Mouse (Mus musculus) kidney, adult 11 months (tissue): Measurements from ENCODE around the gene Slc5a10.
A peak's percentile ranks its signal among the peaks of the same experiment; 100 is the strongest.

Source experiments
- DNase-seq: peaks from one replicate; pipeline ENCODE4 v3.0.0; 2022

Slc5a10 gene

GRCm38 (mm10) chr11:61701696-61702095, 18.9 kb downstream of the Slc5a10 start:
- DNase-seq = peak; percentile 85

- peak; percentile 93 for DNase-seq
Measured at GRCm38 (mm10) chr11:61699933-61700332, 20.7 kb downstream of the Slc5a10 start.

- DNase-seq = no peak
Measured at GRCm38 (mm10) chr11:61699460-61699859, 21.2 kb downstream of the Slc5a10 start.

- DNase-seq = no peak
Measured at GRCm38 (mm10) chr11:61698852-61699251, 21.8 kb downstream of the Slc5a10 start.

- no peak for DNase-seq
Measured at GRCm38 (mm10) chr11:61692996-61693395, 27.6 kb downstream of the Slc5a10 start.

GRCm38 (mm10) chr11:61687595-61687994, 33.0 kb downstream of the Slc5a10 start:
- no peak for DNase-seq

- DNase-seq = no peak
Measured at GRCm38 (mm10) chr11:61686906-61687453, 33.6 kb downstream of the Slc5a10 start.

GRCm38 (mm10) chr11:61686141-61686540, 34.5 kb downstream of the Slc5a10 start:
- DNase-seq = no peak

- DNase-seq = no peak
Measured at GRCm38 (mm10) chr11:61685119-61685725, 35.4 kb downstream of the Slc5a10 start.

- DNase-seq = peak; percentile 78
Measured at GRCm38 (mm10) chr11:61683907-61684731, 36.5 kb downstream of the Slc5a10 start, which contains the start of gene Fam83g. TSS of gene Fam83g (plus strand) at chr11:61684091.

- no peak for DNase-seq
Measured at GRCm38 (mm10) chr11:61679091-61679866, 41.3 kb downstream of the Slc5a10 start.

GRCm38 (mm10) chr11:61677709-61678108, 42.9 kb downstream of the Slc5a10 start:
- no peak for DNase-seq

- no peak for DNase-seq
Measured at GRCm38 (mm10) chr11:61676216-61676854, 44.3 kb downstream of the Slc5a10 start.

- DNase-seq = no peak
Measured at GRCm38 (mm10) chr11:61675332-61675731, 45.3 kb downstream of the Slc5a10 start.

GRCm38 (mm10) chr11:61674839-61675159, 45.8 kb downstream of the Slc5a10 start:
- no peak for DNase-seq

- DNase-seq = no peak
Measured at GRCm38 (mm10) chr11:61674151-61674838, 46.3 kb downstream of the Slc5a10 start.

GRCm38 (mm10) chr11:61673686-61674085, 46.9 kb downstream of the Slc5a10 start:
- DNase-seq = peak; percentile 42

- no peak for DNase-seq
Measured at GRCm38 (mm10) chr11:61671781-61672383, 48.7 kb downstream of the Slc5a10 start.

GRCm38 (mm10) chr11:61669492-61670490, 50.8 kb downstream of the Slc5a10 start:
- no peak for DNase-seq

- no peak for DNase-seq
Measured at GRCm38 (mm10) chr11:61667782-61668181, 52.8 kb downstream of the Slc5a10 start.
